Mouse (Mus musculus) heart, adult 8-10 months (tissue): ENCODE results near the gene Slc25a10. TPM values are rescaled to one million over a fixed set of nuclear protein-coding genes. Genes with fewer than 3 reads are reported as not detected.
"Not testable (repeated sequence)": the region's sequence is repeated elsewhere in the genome, so short reads cannot be mapped to it uniquely, and the experiment has no call there.

Source experiments
- DNase-seq: peaks from one replicate; pipeline ENCODE4 v3.0.0; 2022; ENCODE audit warnings: low spot score
- total RNA-seq, 4 experiments: library from RNA; stranded (reverse); gene quantifications; 2 replicates each; pipeline ENCODE4 v1.2.4; 2022

Gene Slc25a10
- total RNA-seq, 4 experiments from 2014 or later = 13.7 to 19.4 (median 16.0) TPM

DNA sequence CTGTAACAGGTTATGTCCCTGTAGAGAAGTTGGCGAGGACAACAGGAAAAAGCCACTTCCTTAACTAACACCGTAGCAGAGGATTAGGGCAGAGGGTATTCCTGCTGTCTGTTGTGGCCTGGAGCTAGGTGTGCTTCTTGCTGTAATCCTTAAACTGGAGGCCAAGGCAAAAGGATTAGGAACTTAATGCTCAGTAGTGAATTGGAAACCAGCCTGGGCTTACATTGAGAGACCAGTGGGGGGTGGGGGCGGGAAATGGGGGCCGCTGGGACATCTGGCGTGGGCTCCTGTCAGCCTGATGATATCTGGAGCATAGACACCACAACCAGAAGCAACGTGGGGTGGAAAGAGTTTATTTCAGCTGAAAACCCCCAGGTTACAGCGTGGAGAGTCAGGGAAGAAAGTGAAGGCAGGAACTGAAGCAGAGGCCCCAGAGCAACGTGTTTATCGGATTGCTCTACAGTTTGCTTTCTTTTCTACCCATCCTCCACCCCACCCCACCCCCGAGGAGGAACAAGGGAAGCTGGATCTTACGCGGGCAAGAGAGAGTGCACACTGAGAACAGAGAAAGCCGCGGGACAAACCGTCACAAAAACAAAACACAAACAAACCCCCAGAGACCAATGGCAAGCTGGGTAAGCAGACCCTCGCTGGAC lies 18.9 kb downstream of the Slc25a10 start:
- DNase-seq = no peak

DNA sequence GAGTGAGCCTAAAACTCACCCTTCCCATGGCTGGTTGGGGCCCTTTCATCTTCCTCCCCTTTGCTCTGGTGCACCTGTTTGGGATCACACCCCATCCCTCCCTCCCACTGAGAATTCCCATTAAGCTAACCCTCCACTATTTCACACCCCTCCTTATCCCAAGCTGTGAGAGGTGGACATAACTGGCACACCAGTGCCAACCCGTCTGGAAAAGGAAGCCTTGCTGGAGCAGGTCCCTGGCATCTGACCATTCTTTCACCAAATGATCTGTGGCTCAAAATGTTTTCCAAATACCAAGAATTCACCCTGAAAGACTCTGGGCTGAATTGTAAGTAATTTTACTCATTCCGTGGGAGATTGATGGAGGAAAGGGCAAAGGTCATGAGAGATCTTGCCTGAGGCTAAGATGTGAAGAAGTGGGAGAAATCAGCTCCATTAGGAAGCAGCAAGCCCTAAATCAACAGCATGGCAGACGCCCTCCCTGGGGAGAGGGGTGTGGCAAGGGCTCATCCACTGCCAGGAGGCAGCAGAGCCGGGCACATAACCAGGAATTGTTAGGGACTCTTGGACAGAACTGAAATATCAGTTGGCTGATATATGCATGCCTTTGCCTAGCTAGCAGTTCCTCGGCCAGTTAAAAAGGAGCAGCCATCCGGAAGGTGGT lies 21.3 kb downstream of the Slc25a10 start:
- DNase-seq = no peak

DNA sequence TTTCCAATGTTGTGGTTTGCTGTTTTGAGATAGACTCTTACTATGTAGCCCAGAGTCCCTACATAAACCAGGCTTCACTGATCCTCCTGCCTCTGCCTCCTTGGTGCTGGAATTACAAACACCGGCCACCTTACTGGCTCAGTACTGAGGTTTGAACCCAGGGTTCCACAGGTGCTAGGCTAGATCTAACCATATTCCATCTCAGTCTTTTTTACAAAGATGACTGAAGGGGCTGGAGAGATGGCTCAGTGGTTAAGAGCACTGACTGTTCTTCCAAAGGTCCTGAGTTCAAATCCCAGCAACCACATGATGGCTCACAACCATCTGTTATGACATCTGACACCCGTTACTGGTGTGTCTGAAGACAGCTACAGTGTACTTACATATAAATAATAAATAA lies 22.6 kb downstream of the Slc25a10 start:
- DNase-seq = not testable (repeated sequence)

DNA sequence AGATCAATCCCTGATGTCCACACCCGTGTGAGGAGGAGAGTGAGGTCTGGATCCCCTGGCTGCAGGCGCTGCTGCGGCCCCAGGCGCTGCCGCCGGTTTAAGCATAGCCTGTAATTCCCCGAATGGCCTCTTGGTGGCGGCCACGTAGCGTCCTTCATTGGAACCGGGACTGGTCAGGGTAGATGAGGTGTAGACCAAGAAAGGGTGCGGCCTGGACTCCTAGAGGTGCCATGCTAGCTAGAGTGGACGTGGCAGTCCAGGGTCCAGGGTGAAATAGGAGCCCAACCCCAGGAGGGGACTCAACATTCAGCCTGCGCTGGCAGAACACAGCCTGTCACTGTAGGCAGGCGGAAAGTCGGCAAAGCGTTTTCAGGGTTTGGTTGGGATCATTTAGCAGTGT lies 24.0 kb downstream of the Slc25a10 start:
- DNase-seq = peak; percentile 90

DNA sequence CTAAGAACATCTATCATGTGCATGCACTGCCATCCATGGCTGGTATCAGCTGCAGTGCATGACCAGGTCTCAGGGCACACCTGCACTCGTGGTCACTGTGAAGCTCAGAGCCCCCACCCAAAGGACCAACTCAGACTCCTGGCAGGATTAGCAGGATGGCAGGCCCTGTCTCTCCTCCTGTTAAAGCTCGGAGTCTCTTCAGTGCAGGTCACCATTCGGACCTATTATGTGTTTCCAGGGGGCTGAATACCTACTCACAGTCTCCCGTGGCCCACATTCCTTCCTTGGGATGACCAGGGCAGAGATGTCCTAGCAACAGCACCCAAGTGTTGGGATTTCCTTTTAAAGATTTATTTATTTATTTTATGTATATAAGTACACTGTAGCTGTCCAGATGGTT lies 25.5 kb downstream of the Slc25a10 start:
- no peak for DNase-seq

DNA sequence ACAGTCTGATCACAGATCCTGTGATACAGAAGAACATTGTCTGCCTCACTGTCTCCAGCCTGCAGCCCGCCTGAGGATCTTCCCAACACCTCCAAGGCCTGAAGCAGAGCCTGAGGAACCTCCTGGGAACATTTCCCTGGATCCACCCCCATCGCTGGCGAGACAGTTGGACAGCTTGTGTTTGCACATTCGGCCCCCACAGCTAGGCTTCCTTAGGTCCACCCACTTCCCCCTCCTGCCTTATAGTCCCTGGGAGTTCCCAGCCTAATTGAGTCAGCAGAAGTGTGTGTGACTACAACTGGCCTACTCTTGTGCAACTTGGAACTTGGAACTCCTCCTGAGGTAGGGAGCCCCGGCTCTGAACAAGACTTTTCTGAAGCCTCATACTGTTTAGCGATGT lies 26.4 kb downstream of the Slc25a10 start:
- peak; percentile 81 for DNase-seq

DNA sequence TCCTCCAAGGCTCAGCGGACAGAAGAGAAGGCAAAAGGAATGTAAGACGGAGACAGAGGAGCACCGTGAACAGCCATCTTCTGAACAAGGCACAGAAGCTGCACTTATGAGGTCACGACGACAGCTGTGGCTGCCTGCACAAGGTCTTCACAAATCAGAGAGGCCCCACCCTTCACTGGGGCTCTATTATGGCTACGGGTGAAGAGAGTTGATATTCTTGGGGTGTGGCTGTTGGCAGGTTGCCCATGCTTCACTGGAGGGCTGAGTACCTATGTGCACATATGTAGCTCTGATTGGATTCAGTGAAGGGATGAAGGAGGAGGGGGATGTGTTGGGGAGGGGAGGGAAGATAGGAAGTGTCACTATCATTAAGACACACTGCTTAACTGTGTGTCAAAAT lies 26.9 kb downstream of the Slc25a10 start:
- no peak for DNase-seq

DNA sequence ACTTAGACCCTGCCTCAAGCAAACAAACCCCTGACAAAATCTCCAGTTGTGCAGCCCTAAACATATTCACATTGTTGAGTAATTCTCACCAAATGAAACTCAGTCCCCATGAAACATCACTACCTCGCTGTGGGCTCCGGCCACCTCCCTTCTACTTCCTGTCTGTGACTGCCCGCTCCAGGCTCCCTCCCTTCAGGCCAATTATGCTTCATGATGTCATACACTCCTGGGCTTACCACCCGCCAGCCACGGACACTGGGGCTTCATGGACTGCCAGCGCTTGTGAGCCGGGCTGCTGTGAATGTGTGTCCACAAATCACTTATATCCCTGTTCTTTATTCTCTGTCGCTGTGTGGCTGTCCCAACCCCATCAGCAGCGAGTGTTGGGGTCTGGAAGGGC lies 28.1 kb downstream of the Slc25a10 start:
- DNase-seq = peak; percentile 80

DNA sequence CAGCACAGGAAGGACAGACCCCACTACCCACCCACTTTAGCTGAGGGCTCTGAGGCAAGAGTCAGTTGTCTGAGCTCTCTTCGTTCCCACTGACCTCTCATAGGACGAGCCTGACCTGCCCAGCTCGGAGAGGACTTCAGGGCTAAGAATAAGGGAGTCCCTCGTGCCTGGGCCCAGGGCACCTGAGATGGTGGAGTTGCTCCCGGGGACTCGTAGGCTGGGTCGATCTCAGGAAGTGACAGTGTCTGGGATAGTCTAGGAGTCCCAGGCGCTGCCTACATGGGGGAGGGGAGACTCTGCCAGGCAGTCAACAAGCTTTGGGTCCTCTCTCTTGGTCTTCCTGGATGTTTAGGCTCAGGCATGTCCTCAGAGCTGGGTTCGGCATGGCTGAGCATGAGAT lies 28.9 kb downstream of the Slc25a10 start:
- no peak for DNase-seq

DNA sequence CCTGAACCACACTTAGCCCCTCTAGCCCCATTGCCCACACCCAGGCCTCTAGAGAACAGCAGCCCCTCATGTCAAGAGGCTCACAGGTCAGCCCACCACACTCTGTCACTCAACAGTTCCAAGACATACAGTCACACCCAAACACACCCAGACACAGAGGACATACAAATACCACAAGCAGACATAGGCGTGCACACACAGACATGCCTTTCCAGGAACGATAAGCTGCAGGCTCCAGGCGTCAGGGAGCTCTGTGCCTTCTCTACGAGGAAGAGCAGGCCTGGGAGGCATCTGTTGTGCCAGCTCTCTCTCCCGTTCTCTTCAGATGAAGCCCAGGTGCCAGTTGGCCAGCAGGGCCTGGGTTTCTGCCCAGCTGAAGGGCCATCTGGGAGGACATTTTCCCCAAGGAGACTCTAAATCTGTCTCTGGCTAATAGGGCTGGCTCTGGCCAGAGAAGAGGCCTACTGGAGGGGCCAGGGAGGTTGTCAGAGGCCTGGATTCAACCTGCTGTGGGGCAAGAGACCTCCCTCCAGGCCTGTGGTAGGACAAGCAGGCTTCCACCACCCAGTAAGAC lies 29.4 kb downstream of the Slc25a10 start:
- peak; percentile 65 for DNase-seq

DNA sequence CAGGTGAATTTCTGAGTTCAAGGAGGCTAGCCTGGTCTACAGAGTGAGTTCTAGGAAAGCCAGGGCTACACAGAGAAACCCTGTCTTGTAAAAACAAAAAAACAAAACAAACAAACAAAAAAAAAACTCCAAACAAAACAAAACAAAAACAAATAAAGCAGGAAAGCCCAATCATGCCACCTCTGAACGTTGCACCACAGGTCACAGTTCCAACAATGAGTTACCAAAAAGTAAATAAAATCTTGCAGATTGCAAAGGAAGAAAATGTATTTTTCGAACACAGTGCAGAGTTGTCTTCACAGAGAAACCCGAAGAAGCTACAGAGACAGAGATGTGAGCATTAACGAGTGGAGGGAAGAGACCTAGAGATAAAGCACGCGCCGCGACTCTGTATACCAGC lies 30.9 kb downstream of the Slc25a10 start:
- DNase-seq = no peak

DNA sequence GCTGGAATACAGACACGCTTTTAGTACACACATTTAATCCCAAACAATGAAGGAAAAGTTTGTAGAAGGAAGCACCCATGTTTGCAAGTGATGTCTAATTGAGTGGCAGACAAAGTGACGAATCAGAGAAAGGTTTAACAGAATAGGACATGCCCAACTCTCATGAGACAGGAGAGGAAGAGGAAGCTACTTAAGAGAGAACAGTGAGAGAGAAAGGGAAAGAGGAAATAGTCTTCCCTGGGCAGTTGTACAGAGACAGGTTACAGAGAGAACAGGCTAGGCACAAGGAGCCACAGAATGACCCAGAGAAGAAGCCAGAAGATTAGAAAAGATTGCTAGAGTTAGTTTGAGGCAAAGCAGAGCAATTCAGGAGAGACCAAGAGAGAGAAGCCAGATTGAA lies 34.3 kb downstream of the Slc25a10 start:
- no peak for DNase-seq

DNA sequence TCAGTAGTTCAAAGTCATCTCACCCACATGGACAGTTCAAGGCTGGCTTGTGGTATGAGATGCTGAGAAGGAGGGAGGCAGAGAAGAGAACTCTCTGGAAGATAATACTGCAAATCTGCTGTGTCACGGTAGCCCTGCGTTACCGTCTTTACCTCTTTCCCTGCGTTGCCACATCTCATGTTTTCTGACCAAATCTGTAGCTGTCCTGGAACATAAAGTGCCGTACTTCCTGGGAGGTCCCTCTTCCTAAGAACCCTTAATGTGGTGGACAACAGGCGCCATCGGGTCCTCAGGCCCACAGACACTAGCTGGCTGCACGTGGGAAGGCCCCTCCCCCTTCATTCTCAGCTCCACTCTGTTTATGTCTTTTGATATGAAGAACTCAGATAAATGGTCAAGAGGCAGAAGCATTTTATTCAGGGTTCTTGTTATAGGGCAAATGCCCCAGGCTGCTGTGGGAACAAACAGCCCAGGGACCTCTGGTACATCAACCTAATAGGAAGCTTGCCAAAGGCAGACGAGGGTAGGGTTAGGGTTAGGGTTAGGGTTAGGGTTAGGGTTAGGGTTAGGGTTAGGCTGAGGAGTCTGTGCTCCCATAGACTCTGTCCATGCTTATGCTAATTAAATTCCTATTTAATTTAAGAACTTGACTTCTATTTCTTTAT lies 36.2 kb downstream of the Slc25a10 start:
- DNase-seq = no peak

DNA sequence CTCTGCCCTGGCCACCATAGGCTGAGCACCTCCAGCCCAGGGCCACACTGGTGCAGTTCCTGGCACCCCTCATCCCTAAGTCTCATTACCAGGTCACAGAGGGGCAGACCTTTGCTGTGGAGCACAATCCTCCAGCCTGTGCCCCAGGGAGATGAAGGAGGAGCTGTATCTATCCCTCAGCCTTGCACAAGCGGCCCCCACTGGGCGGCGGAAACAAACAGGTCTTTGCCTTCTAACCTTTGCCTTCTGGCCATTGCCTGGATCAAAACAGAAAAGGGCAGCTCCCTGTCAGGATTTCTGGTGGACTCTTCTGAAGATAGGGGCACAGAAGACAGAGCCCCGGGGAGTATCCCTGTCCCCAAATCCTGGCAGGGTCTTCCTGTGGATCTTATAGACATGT lies 37.3 kb downstream of the Slc25a10 start:
- no peak for DNase-seq

DNA sequence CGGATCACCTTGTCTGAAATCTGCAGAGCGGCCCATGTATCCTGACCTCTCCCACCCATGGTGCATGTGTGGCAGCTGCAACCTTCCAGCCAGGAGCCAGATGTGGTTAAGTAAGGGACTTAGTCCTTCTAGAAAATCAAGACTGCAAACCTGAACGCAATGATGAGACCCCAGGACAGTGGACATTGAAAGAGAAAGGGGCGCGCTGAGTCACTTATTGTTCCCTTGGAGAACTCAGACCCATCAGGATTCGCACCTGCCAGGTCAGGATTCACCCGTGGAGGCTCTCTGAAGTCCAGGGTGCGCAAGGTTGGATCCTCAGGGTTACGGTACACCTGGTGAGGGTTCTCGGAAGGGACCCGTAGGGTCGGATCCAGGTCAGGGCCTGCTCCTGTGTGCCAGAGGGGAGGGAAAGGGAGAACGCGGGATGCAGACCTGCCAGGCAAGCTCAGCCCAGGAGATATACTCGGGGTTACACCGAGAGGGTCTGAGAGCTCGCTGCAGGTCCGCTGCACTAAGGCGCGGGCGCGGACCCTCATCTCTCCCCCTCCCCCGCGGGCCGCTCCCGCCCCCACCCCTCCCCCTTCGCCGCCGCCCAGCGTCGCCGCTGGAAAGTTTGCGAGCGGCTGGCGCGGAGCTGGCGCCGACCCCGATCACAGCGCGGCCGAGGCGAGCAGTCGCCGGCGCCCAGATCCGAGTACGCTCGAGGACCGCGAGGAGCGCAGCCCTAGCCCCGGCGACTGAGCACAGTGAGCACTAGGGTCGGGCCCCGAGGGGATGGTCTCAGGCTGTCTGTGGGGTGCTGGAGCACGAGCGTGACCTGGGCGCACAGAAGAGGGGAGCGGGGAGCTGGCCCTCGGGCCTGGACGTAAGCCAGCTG lies 38.7 kb downstream of the Slc25a10 start, which contains the start of gene Gcgr:
TSS of gene Gcgr (plus strand) at position 615 of the 880 bp plus-strand sequence.
- no peak for DNase-seq

DNA sequence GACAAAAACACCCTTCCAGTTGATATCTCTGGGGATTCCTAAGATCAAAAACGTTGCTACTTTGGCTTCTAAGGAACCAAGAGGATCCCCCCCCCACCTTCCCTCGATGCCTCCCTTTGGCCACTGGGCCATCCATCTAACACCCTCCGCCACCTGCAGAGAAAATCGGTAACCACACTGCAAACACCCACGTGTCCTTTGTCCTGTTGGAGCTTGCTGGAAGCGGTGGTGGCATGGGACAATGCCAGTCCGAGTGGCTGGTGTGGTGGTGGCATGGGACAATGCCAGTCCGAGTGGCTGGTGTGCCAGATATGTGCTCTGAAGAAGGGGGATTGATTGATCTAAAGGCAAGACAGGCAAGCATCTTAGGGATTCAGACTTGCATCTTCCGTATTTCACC lies 40.0 kb downstream of the Slc25a10 start:
- no peak for DNase-seq

DNA sequence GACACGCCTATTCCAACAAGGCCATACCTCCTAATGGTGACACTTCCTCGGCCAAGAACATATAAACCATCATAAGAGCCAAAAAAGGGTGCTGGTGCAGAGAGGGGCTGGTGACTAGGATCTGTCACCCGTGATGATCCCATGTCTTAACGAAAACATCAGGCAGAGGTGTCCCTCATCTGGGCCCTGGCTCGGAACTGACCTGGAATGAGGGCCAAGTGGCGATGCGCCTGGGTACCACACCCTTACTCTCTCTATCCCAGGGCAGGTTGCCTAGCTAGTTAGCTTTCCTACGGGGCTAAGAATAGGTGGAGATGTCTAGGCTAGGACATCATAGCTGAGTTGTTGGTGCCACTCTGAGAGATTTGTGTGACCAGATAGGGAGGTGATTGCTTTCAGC lies 42.5 kb downstream of the Slc25a10 start:
- DNase-seq = no peak

DNA sequence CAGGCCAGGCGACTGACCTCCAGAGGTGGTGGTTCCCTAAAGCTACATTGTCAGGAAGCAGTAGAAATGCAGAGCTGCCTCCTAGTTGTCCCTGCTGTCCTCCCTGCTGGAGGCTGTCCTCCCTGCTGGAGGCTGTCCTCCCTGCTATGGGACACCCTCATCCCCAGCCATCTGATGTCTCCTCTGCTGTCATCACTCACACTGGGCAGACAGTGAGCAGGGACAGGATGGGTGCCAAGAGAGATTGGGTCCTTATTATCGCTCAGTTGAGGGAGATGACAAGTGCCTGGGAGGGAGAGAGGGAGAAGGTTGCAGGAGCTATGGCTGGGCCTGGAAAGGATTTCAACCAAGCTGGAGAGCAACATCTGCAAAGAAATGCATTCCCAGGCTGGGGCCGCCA lies 43.5 kb downstream of the Slc25a10 start:
- DNase-seq = no peak

DNA sequence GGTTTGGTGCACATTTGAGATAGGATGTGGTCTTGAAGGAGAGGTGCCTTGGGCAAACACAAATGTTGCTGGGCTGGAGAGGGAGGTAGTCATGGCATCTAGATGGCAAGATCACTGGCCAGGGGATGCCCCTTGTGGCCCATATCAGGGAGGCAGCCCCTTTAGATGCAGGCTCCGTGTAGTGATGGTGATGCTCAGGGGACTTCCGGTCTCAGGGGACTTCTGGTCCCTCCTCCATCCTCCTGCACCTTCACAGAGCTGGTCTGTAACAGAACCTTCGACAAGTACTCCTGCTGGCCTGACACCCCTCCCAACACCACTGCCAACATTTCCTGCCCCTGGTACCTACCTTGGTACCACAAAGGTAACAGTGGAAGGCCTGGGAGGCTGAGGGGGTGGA lies 44.2 kb downstream of the Slc25a10 start:
- no peak for DNase-seq

DNA sequence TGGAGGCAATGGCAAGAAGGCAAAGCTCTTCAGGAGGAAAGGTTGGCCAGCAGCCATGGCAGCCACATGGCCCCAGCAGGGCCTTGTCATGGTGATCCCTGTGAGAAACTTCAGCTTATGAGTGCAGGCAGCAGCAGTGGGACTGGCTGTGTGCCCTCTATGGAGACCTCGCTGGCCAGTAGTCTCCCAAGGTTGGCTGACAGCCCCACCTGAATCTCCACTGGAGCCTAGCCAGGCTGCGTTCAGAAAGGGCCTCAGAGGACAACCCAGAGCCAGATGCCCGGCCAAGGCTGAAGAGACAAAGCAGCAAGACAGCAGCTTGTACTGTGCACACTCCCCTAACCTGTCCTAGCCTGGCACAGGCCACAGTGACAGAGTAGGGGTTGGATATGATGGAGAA lies 46.8 kb downstream of the Slc25a10 start:
- peak; percentile 73 for DNase-seq

DNA sequence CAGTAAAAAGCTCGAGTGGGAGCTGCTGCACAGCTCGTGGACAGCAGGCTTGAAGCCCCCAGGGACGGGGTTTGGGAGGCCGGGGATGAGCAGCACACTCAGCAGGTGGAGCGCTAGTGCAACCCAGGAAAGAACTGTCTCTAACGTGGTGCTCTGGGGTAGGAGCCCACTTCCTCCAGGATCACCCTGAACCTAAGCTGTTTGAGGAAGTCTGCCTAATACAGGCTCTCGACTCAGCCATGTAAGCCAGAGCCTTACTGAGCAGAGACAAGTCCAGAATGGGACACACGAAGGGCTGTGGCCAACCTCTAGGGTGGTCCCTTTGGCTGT lies 47.3 kb downstream of the Slc25a10 start:
- DNase-seq = no peak
